Mouse (Mus musculus): Measurements from ENCODE around the gene Dab1. TPM values are rescaled to one million over a fixed set of nuclear protein-coding genes. Genes with fewer than 3 reads are reported as not detected.

Dab1 gene
- total RNA-seq, 2 experiments from 2014 or later: 103 to 134 TPM

- intact Hi-C loops (cut with DNase I): loop anchor here (10.0 kb wide), 1 partner anchor 232 kb away; no protein-coding TSS in a partner anchor
- DNase-seq (ENCODE audit: low spot score in 2 of 2): peak in 1 of 2 experiments; percentile 55
Measured at GRCm38 (mm10) chr4:104662841-104663614, 1043.9 kb downstream of the Dab1 start.

GRCm38 (mm10) chr4:104665553-104665952, 1046.4 kb downstream of the Dab1 start:
- intact Hi-C loops (cut with DNase I): loop anchor here (10.0 kb wide), 1 partner anchor 229 kb away; no protein-coding TSS in a partner anchor
- no peak for DNase-seq (ENCODE audit: low spot score in 2 of 2)

GRCm38 (mm10) chr4:104666831-104667551, 1047.8 kb downstream of the Dab1 start:
- intact Hi-C loops (cut with DNase I): loop anchor here (10.0 kb wide), 1 partner anchor 228 kb away; no protein-coding TSS in a partner anchor
- no peak for DNase-seq (ENCODE audit: low spot score in 2 of 2)

GRCm38 (mm10) chr4:104668061-104668460, 1048.9 kb downstream of the Dab1 start:
- intact Hi-C loops (cut with DNase I): loop anchor here (10.0 kb wide), 1 partner anchor 227 kb away; no protein-coding TSS in a partner anchor
- DNase-seq (ENCODE audit: low spot score in 2 of 2): no peak

DNA sequence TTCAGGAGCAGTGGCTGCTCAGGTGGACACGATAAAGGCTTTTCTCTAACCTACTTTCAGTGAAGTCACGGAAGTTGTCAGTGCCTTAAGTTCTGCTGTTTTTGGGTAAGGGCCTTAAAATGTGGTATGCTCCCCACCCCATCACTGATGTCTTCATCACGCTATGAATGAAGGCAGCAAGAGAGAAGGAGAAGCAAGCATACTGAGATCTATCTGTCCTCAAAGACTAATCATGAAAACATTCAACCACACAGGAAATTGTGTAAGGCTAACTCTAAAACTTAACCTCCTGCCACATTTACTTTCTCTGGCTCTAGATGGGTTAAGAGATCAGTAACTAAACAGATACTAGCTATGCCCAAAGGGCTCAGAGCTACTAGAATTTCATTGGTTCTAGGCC, 1050.2 kb downstream of the Dab1 start:
- intact Hi-C loops (cut with DNase I): loop anchor here (10.0 kb wide), 1 partner anchor 225 kb away; no protein-coding TSS in a partner anchor

GRCm38 (mm10) chr4:104670741-104671140, 1051.6 kb downstream of the Dab1 start:
- intact Hi-C loops (cut with DNase I): no loop called here
- DNase-seq (ENCODE audit: low spot score in 2 of 2): no peak

More for the DNA sequence above, 1050.2 kb downstream of the Dab1 start:
- no peak for DNase-seq (ENCODE audit: low spot score in 2 of 2)

DNA sequence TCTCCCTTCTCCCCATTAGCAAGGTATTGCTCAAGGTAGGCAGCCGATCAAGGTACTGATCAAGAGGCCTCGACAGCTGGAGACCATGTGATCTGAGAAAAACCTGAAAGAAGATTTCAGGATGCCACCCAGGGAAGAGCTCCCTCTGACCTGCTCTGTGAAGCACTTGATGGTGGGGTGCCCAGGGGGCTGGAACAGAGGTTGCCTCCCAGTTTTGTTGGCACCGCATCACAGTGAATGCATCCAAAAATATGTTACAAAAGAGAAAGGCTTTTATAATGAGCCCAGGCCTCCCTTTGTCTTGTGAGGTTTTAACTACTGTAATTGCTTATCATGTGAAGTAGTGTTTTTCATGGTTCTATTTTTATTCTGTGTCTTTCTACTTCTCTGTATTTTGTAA, 1054.2 kb downstream of the Dab1 start:
- DNase-seq (ENCODE audit: low spot score in 2 of 2): no peak
- intact Hi-C loops (cut with DNase I): no loop called here

DNA sequence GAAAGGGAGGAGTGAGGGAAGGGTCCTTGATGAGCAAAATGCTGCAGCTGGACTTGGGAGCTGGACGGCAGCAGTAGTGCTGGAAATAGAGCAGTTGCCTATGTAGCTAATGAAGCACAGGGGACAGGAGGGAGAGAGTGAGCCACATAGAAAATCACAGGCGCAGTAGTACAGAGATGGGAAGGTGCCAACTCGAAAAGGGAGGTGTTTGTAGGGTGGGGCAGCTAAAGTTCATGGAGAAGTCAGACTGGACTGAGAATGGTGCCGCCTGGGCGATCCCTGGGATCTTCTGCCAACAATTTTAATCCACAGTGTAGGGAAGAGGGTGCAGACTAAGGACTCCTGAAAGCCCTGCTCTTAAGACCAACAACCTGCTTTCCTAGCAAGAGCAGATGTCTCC, 1055.5 kb downstream of the Dab1 start:
- no peak for DNase-seq (ENCODE audit: low spot score in 2 of 2)
- intact Hi-C loops (cut with DNase I): no loop called here

DNA sequence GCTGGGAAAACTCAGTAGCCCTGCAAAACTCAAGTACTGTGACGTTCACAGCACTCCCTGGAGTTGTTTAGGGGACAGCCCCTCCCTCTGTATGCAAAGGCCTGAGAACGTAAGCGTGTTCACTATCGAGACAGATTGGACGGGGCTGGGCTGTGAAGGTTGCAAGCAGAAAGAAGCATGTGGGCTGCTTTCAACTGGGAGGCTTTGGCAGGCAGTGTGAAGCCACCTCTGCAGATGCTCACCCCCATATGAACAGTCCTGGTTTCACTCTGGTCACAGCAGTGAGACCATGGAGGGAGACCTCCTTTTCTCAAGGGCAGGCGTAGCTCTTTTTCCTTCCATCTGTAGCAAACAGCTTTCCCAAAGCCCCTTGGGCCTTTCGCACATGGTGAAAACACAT, 1059.1 kb downstream of the Dab1 start:
- peak in 1 of 2 experiments; percentile 60 for DNase-seq (ENCODE audit: low spot score in 2 of 2)
- intact Hi-C loops (cut with DNase I): no loop called here

DNA sequence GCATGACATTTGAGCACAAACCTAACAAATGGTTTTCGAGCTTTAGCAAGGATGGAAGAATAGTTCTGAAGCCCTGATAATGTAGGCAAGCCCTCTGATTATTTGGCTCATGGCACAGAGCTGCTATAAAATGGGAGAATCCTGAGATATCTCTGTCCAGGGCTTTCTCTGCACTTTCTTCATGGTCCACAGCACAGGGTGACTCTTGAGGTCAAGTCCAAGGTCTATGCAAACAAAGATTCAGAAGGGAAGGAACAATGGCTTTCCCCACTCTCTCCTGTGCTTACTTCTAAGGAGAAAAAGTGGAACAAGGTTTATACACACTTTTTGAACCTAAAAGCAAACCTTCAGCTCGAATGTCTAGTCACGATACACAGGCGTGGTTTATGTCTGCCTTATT, 1061.3 kb downstream of the Dab1 start:
- intact Hi-C loops (cut with DNase I): no loop called here

DNA sequence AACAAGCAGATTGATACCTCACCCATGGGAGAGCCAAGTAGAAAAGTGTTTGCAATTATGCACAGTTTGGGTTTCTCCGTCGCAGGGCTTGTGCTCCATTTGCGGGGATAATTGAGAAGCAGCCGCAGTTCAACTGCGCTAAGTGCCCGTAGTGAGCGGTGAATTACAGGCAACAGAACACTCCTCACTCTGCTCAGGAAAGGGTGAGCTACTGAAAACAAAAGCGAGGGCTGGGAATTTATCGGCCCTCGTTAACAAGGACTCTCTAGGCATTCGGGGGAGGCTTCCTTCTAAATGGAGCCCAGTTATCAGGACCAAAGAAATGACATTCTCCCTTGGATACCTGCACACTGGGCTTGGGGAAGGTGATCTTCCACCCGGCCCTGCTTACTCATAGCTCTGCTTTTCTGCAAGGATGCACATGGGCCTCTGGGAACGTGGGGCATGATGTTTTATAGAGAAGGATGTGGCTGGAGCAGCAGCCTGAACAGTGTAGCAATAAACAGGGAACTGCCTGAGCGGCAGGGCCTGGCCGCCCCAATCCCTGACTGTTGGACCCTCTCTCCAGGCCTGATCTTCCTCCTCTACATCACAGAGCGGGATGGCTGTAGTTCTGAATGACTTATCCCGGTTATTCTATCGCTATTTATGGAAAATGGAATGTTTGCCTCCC, 1067.1 kb downstream of the Dab1 start:
- DNase-seq (ENCODE audit: low spot score in 2 of 2): no peak
- intact Hi-C loops (cut with DNase I): no loop called here

More for the DNA sequence above, 1061.3 kb downstream of the Dab1 start:
- DNase-seq (ENCODE audit: low spot score in 2 of 2): no peak

DNA sequence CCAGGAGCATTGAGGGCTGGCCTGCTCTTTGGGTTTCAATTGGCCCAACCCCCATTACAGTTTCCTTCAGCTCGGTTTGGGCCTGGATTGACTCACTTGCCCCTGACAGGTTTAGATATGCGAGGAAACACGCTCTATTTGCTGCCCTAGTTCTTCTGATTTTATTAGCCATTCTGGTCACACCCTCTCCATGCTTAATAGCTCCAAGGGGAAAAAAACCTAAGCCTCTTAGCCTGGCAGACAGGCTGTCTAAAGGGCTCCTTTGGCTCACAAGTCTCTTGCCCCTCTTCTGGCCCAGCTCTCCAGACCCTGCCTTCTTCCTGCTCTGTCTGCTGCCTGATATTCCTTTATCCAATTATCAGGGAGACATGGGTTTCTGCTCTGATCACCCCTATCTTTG, 1069.9 kb downstream of the Dab1 start:
- DNase-seq (ENCODE audit: low spot score in 2 of 2): no peak
- intact Hi-C loops (cut with DNase I): no loop called here

GRCm38 (mm10) chr4:104691026-104691425, 1071.9 kb downstream of the Dab1 start:
- intact Hi-C loops (cut with DNase I): no loop called here
- DNase-seq (ENCODE audit: low spot score in 2 of 2): peak; percentile 48 to 59

GRCm38 (mm10) chr4:104694188-104694587, 1075.0 kb downstream of the Dab1 start:
- DNase-seq (ENCODE audit: low spot score in 2 of 2): no peak
- intact Hi-C loops (cut with DNase I): no loop called here

DNA sequence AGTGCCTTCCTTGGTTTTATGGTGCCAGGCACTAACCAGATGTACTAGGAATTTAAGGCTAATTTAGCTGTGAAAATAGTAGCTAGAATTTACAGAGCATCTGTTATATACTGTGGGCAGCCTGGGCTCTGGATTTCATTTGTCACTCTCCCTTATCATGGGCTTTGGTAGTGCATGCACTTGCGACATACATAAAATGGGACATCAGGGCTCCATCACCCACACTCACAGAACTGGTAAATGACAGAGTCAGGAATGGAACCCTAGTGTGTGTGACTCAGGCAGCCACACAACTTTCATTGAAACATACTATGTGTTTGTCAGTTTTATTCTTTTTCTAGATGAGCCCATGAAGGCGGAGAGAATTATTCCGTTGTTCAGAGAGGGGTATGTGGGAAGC, 1077.4 kb downstream of the Dab1 start:
- no peak for DNase-seq (ENCODE audit: low spot score in 2 of 2)
- intact Hi-C loops (cut with DNase I): no loop called here

DNA sequence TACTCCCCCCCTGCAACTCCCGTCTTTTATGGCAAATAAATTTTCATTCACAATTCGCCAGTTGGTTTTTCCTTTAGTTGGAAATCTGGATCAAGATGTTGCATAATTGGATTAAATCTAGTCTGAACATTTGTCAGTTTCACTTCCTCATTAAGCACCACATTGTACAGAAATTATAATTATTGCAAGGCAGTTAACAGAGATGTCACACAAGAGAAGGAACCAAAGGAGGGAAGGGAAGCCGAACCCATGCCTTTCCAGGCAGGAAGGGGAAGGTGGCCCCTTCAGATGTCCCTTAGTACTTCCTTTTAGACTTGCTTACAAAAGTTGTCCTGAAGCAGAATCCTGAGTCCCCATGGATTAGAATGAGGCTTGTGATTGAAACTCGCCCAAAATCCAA, 1078.5 kb downstream of the Dab1 start:
- intact Hi-C loops (cut with DNase I): no loop called here
- DNase-seq (ENCODE audit: low spot score in 2 of 2): no peak

DNA sequence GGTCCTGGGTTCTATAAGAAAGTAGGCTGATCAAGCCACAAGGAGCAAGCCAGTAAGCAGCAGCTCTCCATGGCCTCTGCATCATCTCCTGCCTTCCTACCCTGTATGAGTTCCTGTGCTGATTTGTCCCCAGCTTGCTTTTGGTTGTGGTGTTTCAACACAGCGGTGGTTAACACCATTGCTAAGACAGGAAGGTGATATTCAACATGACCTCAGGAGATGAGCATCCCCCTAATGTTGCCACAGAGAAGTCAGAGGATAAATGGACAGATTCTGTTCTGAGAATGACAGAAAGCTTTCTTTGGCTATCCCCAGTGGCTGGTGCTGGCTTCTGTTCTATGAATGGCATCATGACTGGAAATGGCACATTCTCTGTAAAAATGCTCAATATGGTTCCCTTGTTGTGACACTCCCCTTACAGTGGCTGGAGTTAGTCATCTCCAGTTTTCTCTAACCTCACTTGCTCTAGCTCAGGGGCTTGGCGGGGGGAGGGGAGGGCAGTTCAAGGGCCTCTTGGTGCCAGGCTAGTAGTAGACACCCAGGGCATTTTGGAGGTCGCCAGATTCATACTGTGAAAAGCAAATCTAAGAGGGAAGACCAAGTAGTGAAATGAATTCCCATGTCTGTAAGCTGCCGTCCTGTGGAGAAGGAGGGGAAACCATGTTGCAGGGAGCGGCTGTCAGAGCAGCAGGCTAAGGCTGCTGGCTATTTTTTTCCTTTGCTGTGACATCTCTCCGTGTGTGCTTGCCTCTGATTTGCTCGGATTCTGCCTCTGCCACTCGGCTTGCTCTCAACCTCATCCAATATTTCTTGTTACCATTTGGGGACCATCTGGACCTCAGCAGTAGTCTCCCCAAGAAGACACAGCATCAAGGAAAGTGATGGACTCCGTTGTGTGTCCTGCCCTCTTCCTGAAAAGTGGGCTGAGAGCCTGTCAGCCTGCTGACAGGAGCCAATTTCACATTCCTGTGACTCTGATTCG, 1086.8 kb downstream of the Dab1 start:
- no peak for DNase-seq (ENCODE audit: low spot score in 2 of 2)
- intact Hi-C loops (cut with DNase I): no loop called here

GRCm38 (mm10) chr4:104712338-104713083, 1093.4 kb downstream of the Dab1 start:
- no peak for DNase-seq (ENCODE audit: low spot score in 2 of 2)
- intact Hi-C loops (cut with DNase I): no loop called here
